Mouse (Mus musculus) heart, adult 11 months (tissue): ENCODE measurements at regions not wholly inside any gene's neighbourhood (a gene's known extent, or its start where the extent isn't known, plus 50 kb on each side); places are given as distances from the start of the nearest gene placed in this dataset.
"Not testable (repeated sequence)": the region's sequence is repeated elsewhere in the genome, so short reads cannot be mapped to it uniquely, and the experiment has no call there.

ENCODE experiments used
- DNase-seq: peaks from one replicate; pipeline ENCODE4 v3.0.0; 2022

- DNase-seq: peak; percentile 61
These were observed 50.7 kb upstream of the Wdr26 start for GRCm38 (mm10) chr1:181262496-181262895.

GRCm38 (mm10) chr1:181263216-181263615, 51.4 kb upstream of the Wdr26 start:
- peak; percentile 66 for DNase-seq

- DNase-seq: peak; percentile 64
These were observed 58.7 kb upstream of the Wdr26 start for GRCm38 (mm10) chr1:181270469-181270868.

GRCm38 (mm10) chr1:181271164-181271563, 59.4 kb upstream of the Wdr26 start:
- peak; percentile 68 for DNase-seq

GRCm38 (mm10) chr1:181271821-181272220, 60.0 kb upstream of the Wdr26 start:
- peak; percentile 81 for DNase-seq

- peak; percentile 95 for DNase-seq
These were observed 61.0 kb upstream of the Wdr26 start for GRCm38 (mm10) chr1:181272622-181273296.

DNA sequence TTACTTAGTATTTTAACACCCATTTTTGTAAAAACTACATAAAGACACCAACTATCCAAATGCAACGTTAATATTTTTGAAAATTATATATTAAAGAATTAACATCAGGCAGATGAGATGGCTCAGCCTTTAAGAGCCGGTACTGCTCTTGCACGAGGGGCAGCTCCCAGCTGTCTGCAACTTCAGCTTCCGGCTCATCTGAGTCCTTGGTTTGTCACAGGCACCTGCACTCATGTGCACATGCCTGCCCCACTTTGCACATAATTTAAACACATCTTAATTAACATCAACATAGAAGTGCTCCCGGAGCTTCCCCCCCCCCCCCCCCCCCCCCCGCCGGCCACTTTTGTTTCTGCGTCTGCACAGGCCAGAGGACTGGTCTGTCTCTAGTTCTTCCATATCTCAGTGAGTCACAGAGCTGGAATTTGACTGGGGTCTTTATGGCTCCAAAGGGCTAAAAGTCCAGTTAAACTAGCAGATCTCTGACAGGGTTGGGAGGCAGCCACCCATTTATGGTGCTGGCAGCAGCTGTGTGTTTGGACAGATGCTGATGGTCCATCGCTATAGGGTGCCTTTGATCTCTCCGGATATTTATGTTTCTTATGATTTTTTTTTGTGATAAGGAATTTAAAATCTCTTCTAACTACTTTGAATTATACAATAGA, 61.9 kb upstream of the Wdr26 start:
- DNase-seq: peak; percentile 74

DNA sequence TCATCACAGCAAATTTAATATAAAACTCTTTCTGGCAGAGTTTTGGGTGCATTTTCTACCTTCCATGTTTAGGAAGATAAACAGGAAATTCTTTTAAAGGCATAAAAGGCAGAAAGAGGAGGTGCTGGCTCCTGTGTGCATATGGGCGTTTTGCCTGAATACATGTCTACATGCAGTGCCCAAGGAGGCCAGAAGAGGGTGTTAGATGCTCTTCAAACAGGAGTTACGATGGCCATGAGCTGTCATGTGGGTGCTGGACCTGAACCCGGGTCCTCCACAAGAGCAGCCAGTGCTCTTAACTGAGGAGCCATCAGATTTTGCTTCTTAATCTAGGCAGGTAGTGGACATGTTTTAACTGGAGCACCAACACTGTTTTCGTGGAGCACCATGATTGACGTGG, 69.0 kb upstream of the Wdr26 start:
- DNase-seq: peak; percentile 55

DNA sequence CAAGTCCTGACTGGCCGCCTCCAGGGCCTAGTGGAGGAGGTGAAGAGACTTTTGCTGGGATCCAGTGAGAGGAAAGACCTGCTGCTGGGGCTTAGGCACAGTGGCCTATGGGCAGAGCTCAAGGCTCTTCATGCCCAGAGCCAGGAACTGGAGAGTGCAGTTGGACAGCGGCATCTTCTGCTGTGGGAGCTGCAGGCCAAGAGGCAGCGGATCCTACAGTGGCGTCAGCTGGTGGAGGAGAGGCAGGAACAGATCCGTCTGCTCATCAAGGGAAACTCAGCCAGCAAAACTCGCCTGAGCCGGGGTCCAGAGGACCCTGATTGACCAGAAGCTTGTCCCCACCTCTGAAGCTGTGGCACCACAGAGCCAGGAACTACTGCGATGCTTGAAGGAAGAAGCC, 69.4 kb upstream of the Cnih3 start:
- DNase-seq: not testable (repeated sequence)

- DNase-seq: peak; percentile 76
These were observed 68.9 kb upstream of the Cnih3 start for GRCm38 (mm10) chr1:181283539-181283938.

DNA sequence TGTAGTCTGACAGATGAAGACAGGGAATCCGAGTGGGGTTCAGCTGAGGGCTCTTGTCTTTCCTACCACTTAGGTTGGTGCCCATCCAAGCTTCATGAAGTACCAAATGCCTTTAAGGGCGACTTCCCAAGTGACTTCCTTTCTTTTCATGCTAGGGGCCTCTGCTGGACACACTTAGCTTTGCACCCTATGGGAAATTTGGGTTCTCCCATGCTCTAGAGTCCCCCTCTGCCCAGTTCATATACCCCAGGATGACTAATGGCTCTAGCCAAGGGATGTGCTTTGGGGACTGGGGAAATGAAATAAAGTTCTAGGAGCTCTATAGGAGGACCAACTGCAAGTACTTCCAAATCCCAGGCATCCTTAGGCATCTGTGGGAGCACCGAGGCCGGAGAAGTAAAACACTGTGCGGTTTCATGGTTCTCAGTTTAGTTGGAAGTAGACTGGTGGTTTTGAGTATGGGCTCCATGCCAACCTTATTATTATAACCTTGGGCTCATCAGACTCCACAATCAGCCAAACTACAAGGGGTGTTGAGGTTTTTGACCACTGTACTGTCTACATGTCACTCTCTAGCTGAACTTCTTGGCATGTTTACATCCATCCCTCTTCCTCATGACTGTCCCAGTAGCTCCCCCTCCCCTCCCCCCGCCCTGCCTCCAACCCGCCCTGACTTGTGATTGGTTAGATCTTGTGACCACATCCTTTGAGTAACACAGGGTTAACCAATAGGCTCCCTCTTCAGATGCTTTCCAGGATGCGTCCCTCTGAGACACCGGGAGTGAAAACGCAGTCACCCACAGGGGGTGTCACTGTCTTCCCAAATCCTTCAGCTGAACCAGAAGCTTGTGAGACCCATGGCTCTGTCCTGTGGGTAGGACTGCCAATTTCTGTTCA, 67.9 kb upstream of the Cnih3 start:
- peak; percentile 82 for DNase-seq

GRCm38 (mm10) chr1:181285600-181285999, 66.8 kb upstream of the Cnih3 start:
- no peak for DNase-seq

- no peak for DNase-seq
These were observed 66.3 kb upstream of the Cnih3 start for GRCm38 (mm10) chr1:181286146-181286545.

- peak; percentile 51 for DNase-seq
These were observed 65.3 kb upstream of the Cnih3 start for GRCm38 (mm10) chr1:181287166-181287565.

DNA sequence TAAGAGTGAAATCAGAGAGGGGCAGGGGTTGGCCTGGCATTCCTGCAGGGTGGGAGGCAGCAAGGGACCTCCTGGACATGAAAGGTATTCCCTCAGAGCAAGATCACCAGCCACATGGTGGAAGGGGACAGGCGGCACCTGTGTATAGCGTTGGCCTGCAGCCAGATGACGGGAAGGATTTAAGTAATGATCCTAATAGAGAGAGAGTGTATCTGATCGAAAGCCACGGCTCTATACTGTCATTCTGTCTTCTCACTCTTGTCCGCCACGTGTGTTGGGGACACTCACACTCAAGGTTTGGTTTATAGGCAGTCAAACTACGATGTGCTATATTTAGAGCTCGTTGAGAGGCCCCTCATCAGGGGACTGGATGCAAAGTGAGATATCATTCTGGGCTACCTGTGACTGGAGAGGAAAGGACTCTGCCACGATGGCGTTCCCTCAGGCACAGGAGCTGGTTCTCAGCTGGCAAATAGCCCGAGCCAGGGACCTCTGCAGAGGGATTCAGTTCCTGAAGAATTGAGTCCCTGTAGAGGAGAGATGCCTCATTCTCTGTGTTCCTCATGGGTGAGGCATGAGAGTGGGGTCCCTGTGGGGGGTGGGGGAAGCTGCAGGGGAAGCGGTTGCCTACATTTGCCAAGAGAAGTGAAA, 62.9 kb upstream of the Cnih3 start:
- peak; percentile 84 for DNase-seq

DNA sequence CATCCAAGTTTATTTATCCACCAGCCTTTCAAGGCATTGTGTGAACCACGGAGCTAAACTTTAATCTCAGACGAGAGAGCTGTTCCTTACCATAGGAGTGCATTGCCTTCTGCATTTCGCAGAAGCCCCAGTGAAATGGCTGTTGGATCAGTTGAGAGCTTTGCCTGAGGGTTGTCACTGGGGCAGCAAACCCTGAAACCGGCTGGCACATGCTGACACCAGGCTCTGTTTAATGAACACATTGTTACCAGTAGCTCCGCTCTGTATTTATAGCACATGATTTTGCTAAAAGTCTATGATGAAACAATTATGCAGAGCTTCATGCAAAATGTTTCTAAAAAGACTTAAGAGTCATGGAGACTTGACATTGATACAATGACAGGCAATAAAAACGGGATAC, 61.2 kb upstream of the Cnih3 start:
- peak; percentile 42 for DNase-seq

DNA sequence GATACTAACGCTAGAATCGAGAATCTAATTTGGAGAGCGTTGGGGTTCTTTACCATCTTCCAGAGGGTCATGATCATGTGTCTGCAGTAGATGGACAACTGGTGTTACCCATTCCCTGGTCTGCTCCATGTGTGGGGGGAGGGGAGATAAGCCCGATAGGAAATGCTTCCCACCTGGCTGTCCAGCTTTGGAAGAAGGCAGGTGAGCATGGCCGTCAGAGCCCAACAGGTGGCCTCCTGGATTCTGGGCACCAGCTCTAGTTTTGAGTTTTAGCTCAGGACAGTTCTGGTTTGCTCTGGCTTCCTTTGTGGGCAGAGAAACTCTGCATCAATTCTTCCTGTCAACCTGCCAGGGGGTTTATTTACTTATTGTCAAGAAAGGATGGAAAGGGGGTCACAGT, 60.5 kb upstream of the Cnih3 start:
- no peak for DNase-seq

DNA sequence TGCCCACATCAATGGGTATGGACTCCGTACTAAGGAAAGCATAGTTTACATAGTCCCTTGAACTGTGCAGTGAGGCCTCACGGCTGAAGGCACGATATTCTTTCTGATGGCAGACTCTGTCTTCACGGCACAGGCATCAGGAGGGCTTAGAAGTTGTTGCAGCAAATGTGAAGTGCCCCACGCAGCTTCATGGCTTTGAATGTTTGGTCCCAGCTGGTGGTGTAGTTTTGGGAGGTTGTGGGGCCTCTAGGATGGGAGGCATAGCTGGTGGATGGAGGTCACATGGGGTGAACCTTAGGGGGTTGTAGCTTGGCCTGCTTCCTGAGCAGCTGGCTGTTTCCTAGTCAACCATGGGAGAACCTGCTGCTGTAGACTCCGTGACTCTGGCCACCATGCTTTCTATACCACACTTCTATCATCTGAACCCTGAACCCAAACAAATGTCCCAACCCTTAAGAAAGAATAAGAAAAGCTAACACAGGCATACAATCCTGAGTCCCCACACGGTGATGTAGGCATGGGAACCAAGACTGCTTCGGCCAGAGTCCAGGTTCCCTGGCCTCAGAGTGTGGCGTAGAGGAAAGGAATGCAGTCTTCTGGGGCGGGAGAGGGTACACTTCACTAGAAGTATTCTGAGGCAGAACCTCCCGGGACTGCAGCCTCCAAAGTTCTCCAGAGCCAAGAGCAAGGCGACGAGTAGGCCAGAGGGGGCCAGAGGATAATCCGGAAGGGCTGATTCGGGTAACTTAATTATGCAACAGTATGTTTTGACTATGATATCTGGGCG, 59.2 kb upstream of the Cnih3 start:
- peak; percentile 66 for DNase-seq

DNA sequence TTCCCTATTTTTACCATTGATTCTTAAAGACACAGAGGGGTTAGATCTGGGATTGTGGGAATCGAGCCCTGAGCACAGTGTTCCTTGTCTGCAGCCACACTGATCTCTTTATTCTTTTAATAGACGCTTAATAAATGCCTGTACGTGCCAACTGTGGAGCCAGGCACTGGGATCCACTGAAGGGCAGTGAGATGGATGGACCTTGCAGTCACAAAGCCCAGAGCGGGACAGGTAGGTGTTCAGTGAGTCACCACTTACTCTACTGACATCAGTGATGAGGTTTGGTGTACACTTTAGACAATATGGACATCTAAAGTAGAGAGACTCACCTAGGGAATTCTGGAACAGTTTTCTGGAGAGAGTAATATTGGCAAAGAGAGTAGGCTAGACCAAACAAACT, 56.8 kb upstream of the Cnih3 start:
- peak; percentile 22 for DNase-seq

DNA sequence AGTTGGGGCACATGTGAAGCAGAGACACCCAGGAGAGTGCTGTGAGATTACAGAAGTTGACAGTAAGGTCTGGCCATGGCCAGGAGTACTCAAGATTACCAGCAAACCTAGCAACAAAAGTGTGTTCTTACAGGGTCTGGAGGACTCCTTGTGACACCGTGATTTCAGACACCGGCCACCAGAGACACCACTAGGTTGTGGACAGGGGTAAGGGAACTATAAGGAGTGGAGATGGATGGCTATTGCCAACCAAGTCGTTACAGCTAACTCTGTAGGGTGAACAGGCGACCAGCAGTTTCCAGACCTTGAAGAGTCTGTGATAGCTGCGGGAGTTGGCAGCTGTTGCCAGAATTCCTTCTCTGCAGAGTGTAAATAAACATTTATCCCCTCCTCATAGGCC, 54.4 kb upstream of the Cnih3 start:
- peak; percentile 63 for DNase-seq

- DNase-seq: peak; percentile 54
These were observed 53.3 kb upstream of the Cnih3 start for GRCm38 (mm10) chr1:181299075-181299665.

GRCm38 (mm10) chr1:181299826-181300225, 52.6 kb upstream of the Cnih3 start:
- DNase-seq: peak; percentile 39
